Mouse (Mus musculus) heart, embryonic 11.5 days (tissue): ENCODE measurements around the gene Gdpd5. TPM values are rescaled to one million over a fixed set of nuclear protein-coding genes. Genes with fewer than 3 reads are reported as not detected.

ENCODE experiments used
- ATAC-seq: fragments of 200-750 bp; cut with Nextera tagmentation; replicated peaks from 2 replicates; pipeline ENCODE4 v1.8.0; 2017; ENCODE audit warnings: moderate library complexity; ENCODE audit not compliant: insufficient number of reproducible peaks, low FRiP score, low TSS enrichment
- H3K27ac ChIP-seq: fragments of 300-500 bp; sonication (generic); 2 replicates; pipeline ENCODE4 v1.5.1; 2014; ENCODE audit warnings: mild to moderate bottlenecking, low read depth, low read length
- H3K27me3 ChIP-seq: fragments of 300-500 bp; sonication (generic); 2 replicates; pipeline ENCODE4 v1.6.1; 2014; ENCODE audit warnings: mild to moderate bottlenecking, low read length, mixed read lengths; ENCODE audit not compliant: control insufficient read depth, insufficient read depth
- H3K36me3 ChIP-seq: fragments of 300-500 bp; sonication (generic); 2 replicates; pipeline ENCODE4 v1.6.1; 2014; ENCODE audit warnings: mild to moderate bottlenecking, low read length, moderate library complexity, mixed read lengths; ENCODE audit not compliant: control insufficient read depth, insufficient read depth
- H3K4me1 ChIP-seq: fragments of 300-500 bp; sonication (generic); 2 replicates; pipeline ENCODE4 v1.6.1; 2014; ENCODE audit warnings: low read length; ENCODE audit not compliant: control insufficient read depth, insufficient read depth
- H3K4me2 ChIP-seq: fragments of 300-500 bp; sonication (generic); 2 replicates; pipeline ENCODE4 v1.6.1; 2014; ENCODE audit warnings: mild to moderate bottlenecking, moderate library complexity
- H3K4me3 ChIP-seq: fragments of 300-500 bp; sonication (generic); 2 replicates; pipeline ENCODE4 v1.5.1; 2014; ENCODE audit warnings: low read depth, low read length
- H3K9ac ChIP-seq: fragments of 300-500 bp; sonication (generic); 2 replicates; pipeline ENCODE4 v1.6.1; 2014; ENCODE audit warnings: mild to moderate bottlenecking, low read depth, low read length, moderate library complexity
- H3K9me3 ChIP-seq: fragments of 300-500 bp; sonication (generic); replicated peaks from 2 replicates; pipeline ENCODE4 v1.6.1; 2016; ENCODE audit warnings: low read length; ENCODE audit not compliant: control insufficient read depth
- WGBS: fragments of 180-500 bp; shearing (Covaris S2); extraction: QIAGEN DNeasy Blood & Tissue Kit; methylation state at CpG from one replicate; pipeline ENCODE4 v1.1.7; 2014; ENCODE audit not compliant: insufficient replicate concordance; 5-methylcytosine and 5-hydroxymethylcytosine counted together
- polyA plus RNA-seq: library from polyadenylated mRNA; unstranded; fragments of >200 nt; fragmentation: Nextera tagmentation; extraction: Ambion mirVana; gene quantifications from 2 replicates; pipeline ENCODE4 v1.2.1, GENCODE M21; 2014

Gene Gdpd5
- polyA plus RNA-seq, 1 experiment from 2014 or later: 20.8 TPM

- WGBS: 42% methylated on average over 3 of the region's 3 CpGs
- Histone ChIP-seq H3K4me2 (no peak overlapping the region), H3K9ac (no peak overlapping the region), H3K4me3 (no peak overlapping the region), H3K9me3 (no peaks in the 10 kb centered on the region), H3K27ac (peak overlapping the region; percentile 22; the same call in 1 of the 2 replicates), H3K4me1 (peaks cover 25% of the 10 kb centered on the region), H3K36me3 (peaks cover 48% of the 10 kb centered on the region), H3K27me3 (no peaks in the 10 kb centered on the region)
- ATAC-seq: no peak
These were observed 95.4 kb downstream of the Gdpd5 start for GRCm38 (mm10) chr7:99476558-99477114.

- Histone ChIP-seq H3K36me3 (peaks cover 53% of the 10 kb centered on the region), H3K4me3 (no peak overlapping the region), H3K9me3 (no peaks in the 10 kb centered on the region), H3K27me3 (no peaks in the 10 kb centered on the region), H3K9ac (no peak overlapping the region), H3K4me2 (no peak overlapping the region), H3K27ac (0 out of 2 replicates have a peak overlapping the region, but pooled peaks have one; percentile 3), H3K4me1 (peaks cover 31% of the 10 kb centered on the region)
- ATAC-seq: no peak
- 85% methylated on average over 5 of the region's 5 CpGs for WGBS
These were observed 96.0 kb downstream of the Gdpd5 start for GRCm38 (mm10) chr7:99477235-99477634.

GRCm38 (mm10) chr7:99482637-99483036 is 101.4 kb downstream of the Gdpd5 start:
- Histone ChIP-seq H3K9ac (peak overlapping the region; percentile 98), H3K36me3 (peaks cover 36% of the 10 kb centered on the region), H3K27me3 (no peaks in the 10 kb centered on the region; the same call in 1 of the 2 replicates), H3K4me1 (peaks cover 26% of the 10 kb centered on the region), H3K4me2 (peak overlapping the region; percentile 92), H3K27ac (peak overlapping the region; percentile 86), H3K9me3 (no peaks in the 10 kb centered on the region), H3K4me3 (peak overlapping the region; percentile 92)
- WGBS: 0% methylated on average over 6 of the region's 6 CpGs
- ATAC-seq: no peak

GRCm38 (mm10) chr7:99483271-99483923 is 102.2 kb downstream of the Gdpd5 start, which contains the start of gene Rps3:
TSS of gene Rps3 (minus strand) at chr7:99483738.
- Histone ChIP-seq H3K27me3 (no peaks in the 10 kb centered on the region; the same call in 1 of the 2 replicates), H3K36me3 (peaks cover 33% of the 10 kb centered on the region), H3K9ac (peak within 1 kb of the TSS; percentile 98), H3K9me3 (no peaks in the 10 kb centered on the region), H3K4me2 (peak within 1 kb of the TSS; percentile 92), H3K4me3 (peak within 1 kb of the TSS; percentile 92), H3K27ac (peak within 1 kb of the TSS; percentile 86), H3K4me1 (peaks cover 26% of the 10 kb centered on the region)
- ATAC-seq: peak; percentile 89
- under 1% methylated on average over 45 of the region's 45 CpGs for WGBS

- ATAC-seq: no peak
- Histone ChIP-seq H3K4me3 (peak overlapping the region; percentile 92), H3K27ac (0 out of 2 replicates have a peak overlapping the region, but pooled peaks have one; percentile 35), H3K27me3 (no peaks in the 10 kb centered on the region; the same call in 1 of the 2 replicates), H3K9ac (0 out of 2 replicates have a peak overlapping the region, but pooled peaks have one; percentile 52), H3K9me3 (no peaks in the 10 kb centered on the region), H3K4me1 (peaks cover 26% of the 10 kb centered on the region), H3K4me2 (peak overlapping the region; percentile 62), H3K36me3 (peaks cover 29% of the 10 kb centered on the region)
- WGBS: 45% methylated on average over 8 of the region's 8 CpGs
These were observed 102.7 kb downstream of the Gdpd5 start for GRCm38 (mm10) chr7:99483924-99484319.

- H3K36me3 ChIP-seq: peaks cover 23% of the 10 kb centered on the region
- peaks cover 26% of the 10 kb centered on the region for H3K4me1 ChIP-seq
- no peak overlapping the region for H3K9ac ChIP-seq
- H3K27ac ChIP-seq: 0 out of 2 replicates have a peak overlapping the region, but pooled peaks have one; percentile 22
- no peaks in the 10 kb centered on the region for H3K9me3 ChIP-seq
- H3K27me3 ChIP-seq: no peaks in the 10 kb centered on the region; the same call in 1 of the 2 replicates
- no peak overlapping the region for H3K4me3 ChIP-seq
- WGBS: 67% methylated on average over 1 of the region's 1 CpGs
- no peak for ATAC-seq
- no peak overlapping the region for H3K4me2 ChIP-seq
These were observed 103.5 kb downstream of the Gdpd5 start for GRCm38 (mm10) chr7:99484679-99485078.

GRCm38 (mm10) chr7:99489708-99490107 is 108.5 kb downstream of the Gdpd5 start:
- 86% methylated on average over 5 of the region's 5 CpGs for WGBS
- no peaks in the 10 kb centered on the region; the same call in 1 of the 2 replicates for H3K27me3 ChIP-seq
- no peak overlapping the region for H3K9ac ChIP-seq
- no peak overlapping the region for H3K4me2 ChIP-seq
- H3K4me3 ChIP-seq: no peak overlapping the region
- ATAC-seq: no peak
- no peaks in the 10 kb centered on the region for H3K36me3 ChIP-seq
- 0 out of 2 replicates have a peak, but pooled peaks cover 3% of the 10 kb centered on the region for H3K9me3 ChIP-seq
- H3K4me1 ChIP-seq: no peaks in the 10 kb centered on the region
- H3K27ac ChIP-seq: no peak overlapping the region

GRCm38 (mm10) chr7:99499128-99499527 is 117.9 kb downstream of the Gdpd5 start:
- H3K9ac ChIP-seq: no peak overlapping the region
- H3K9me3 ChIP-seq: no peaks in the 10 kb centered on the region
- no peak overlapping the region for H3K27ac ChIP-seq
- H3K4me3 ChIP-seq: no peak overlapping the region
- no peak for ATAC-seq
- no peak overlapping the region for H3K4me2 ChIP-seq
- H3K27me3 ChIP-seq: no peaks in the 10 kb centered on the region
- WGBS: 62% methylated on average over 1 of the region's 1 CpGs
- H3K36me3 ChIP-seq: no peaks in the 10 kb centered on the region
- peaks cover 4% of the 10 kb centered on the region; the same call in 1 of the 2 replicates for H3K4me1 ChIP-seq
